Comparison of ENCODE assay signal across 9 mouse cellular contexts in genomic region chr6:100157288-100157687, GRCm38 (mm10).
DNase-seq lines count a peak whose midpoint lies in the region; ATAC-seq and TF ChIP-seq lines count a peak whose summit lies in the region.
"Had no signal": no experiment of that assay in that cellular context is flagged by ENCODE, and none has a peak within 500 bp of the region (broad histone marks: within the 10 kb centered on the region; RNA-seq: fewer than 3 reads in every experiment).

No protein-coding gene starts in this region.

- no peak for TF ChIP-seq CTCF in lung, postnatal 0 days (IDR thresholded peaks at IDR 0.05)

- DNase-seq in 416B (ENCODE audit: low read depth): peak; percentile 72
- DNase-seq in adipocyte (ENCODE audit: low spot score): peak; percentile 62
- DNase-seq in lung, postnatal 0 days (ENCODE audit: low spot score): peak; percentile 51
- no peak for DNase-seq in urinary bladder, postnatal 25 days (ENCODE audit: low spot score)
- DNase-seq in gastrocnemius, adult 8-10 months (ENCODE audit: low spot score in 2 of 2): no peak
- DNase-seq in kidney, adult 8-10 months: no peak

- WGBS in kidney, embryonic 16.5 days: 46% methylated on average over 7 of the region's 7 CpGs
- 40% methylated on average over 7 of the region's 7 CpGs for WGBS in kidney, embryonic 14.5 days
- WGBS in lung, postnatal 0 days: 28% methylated on average over 7 of the region's 7 CpGs

- H3K4me2 ChIP-seq in kidney, embryonic 16.5 days (replicated peaks; ENCODE audit: low read depth, low read length): no peak overlapping the region
- H3K4me2 ChIP-seq in kidney, embryonic 14.5 days (replicated peaks; ENCODE audit: low read depth, low read length): no peak overlapping the region
- H3K4me2 ChIP-seq in lung, postnatal 0 days (replicated peaks; ENCODE audit: low read depth, low read length): no peak overlapping the region
- H3K4me2 ChIP-seq: stomach, embryonic 15.5 days had no signal

- H3K27me3 ChIP-seq in kidney, embryonic 16.5 days (ENCODE audit: insufficient read depth, low read length): no peaks in the 10 kb centered on the region; the same call in 1 of the 2 replicates
- H3K27me3 ChIP-seq in kidney, embryonic 14.5 days (ENCODE audit: control insufficient read depth, insufficient read depth, low read length): no peaks in the 10 kb centered on the region
- no peaks in the 10 kb centered on the region for H3K27me3 ChIP-seq in lung, postnatal 0 days (replicated peaks; ENCODE audit: insufficient read depth, low read length)
- H3K27me3 ChIP-seq: stomach, embryonic 15.5 days had no signal

- no peak overlapping the region for H3K9ac ChIP-seq in kidney, embryonic 16.5 days (replicated peaks; ENCODE audit: low read length)
- H3K9ac ChIP-seq in kidney, embryonic 14.5 days (ENCODE audit: low read depth, low read length): no peak overlapping the region
- H3K9ac ChIP-seq in lung, postnatal 0 days (replicated peaks; ENCODE audit: low read depth): no peak overlapping the region
- H3K9ac ChIP-seq: stomach, embryonic 15.5 days had no signal

- no peak overlapping the region for H3K27ac ChIP-seq in kidney, embryonic 16.5 days (ENCODE audit: low read length)
- no peak overlapping the region for H3K27ac ChIP-seq in kidney, embryonic 14.5 days (ENCODE audit: low read depth, low read length)
- no peak overlapping the region for H3K27ac ChIP-seq in lung, postnatal 0 days (ENCODE audit: low read length)
- H3K27ac ChIP-seq: stomach, embryonic 15.5 days had no signal

- no peak for TF ChIP-seq EP300 in lung, postnatal 0 days (IDR thresholded peaks at IDR 0.05)

- ATAC-seq in kidney, embryonic 16.5 days (ENCODE audit: low FRiP score, low TSS enrichment): 0 out of 2 replicates have a peak, but pooled peaks have one; percentile 42
- ATAC-seq in kidney, embryonic 14.5 days (ENCODE audit: low FRiP score, low TSS enrichment): no peak
- ATAC-seq in lung, postnatal 0 days: peak; percentile 56

- no peaks in the 10 kb centered on the region for H3K9me3 ChIP-seq in kidney, embryonic 16.5 days (ENCODE audit: low read length)
- H3K9me3 ChIP-seq in kidney, embryonic 14.5 days (ENCODE audit: control insufficient read depth, low read length): no peaks in the 10 kb centered on the region
- H3K9me3 ChIP-seq in lung, postnatal 0 days (ENCODE audit: low read length): no peaks in the 10 kb centered on the region
- H3K9me3 ChIP-seq: stomach, embryonic 15.5 days had no signal

- no peak overlapping the region for H3K4me3 ChIP-seq in kidney, embryonic 16.5 days (ENCODE audit: low read length)
- H3K4me3 ChIP-seq in kidney, embryonic 14.5 days (ENCODE audit: low read length): no peak overlapping the region
- no peak overlapping the region for H3K4me3 ChIP-seq in lung, postnatal 0 days (ENCODE audit: low read depth, low read length)
- H3K4me3 ChIP-seq: stomach, embryonic 15.5 days had no signal

- H3K36me3 ChIP-seq in kidney, embryonic 16.5 days (ENCODE audit: insufficient read depth, low read length): no peaks in the 10 kb centered on the region
- no peaks in the 10 kb centered on the region for H3K36me3 ChIP-seq in kidney, embryonic 14.5 days (ENCODE audit: control insufficient read depth, insufficient read depth, low read length)
- H3K36me3 ChIP-seq in lung, postnatal 0 days (ENCODE audit: insufficient read depth, low read length): no peaks in the 10 kb centered on the region
- H3K36me3 ChIP-seq: stomach, embryonic 15.5 days had no signal

- H3K4me1 ChIP-seq in kidney, embryonic 16.5 days (ENCODE audit: insufficient read depth, low read length): peaks cover 29% of the 10 kb centered on the region
- peaks cover 15% of the 10 kb centered on the region; the same call in 1 of the 2 replicates for H3K4me1 ChIP-seq in kidney, embryonic 14.5 days (ENCODE audit: control insufficient read depth, insufficient read depth, low read length)
- 0 out of 2 replicates have a peak, but pooled peaks cover 3% of the 10 kb centered on the region for H3K4me1 ChIP-seq in lung, postnatal 0 days (ENCODE audit: insufficient read depth, low read depth, low read length)

Comparison
In these comparisons a context has a peak if more than half of its experiments do, and no peak if none do; other contexts are left out.
1. DNase-seq: peak in 416B (single experiment), adipocyte (single experiment) and lung, postnatal 0 days (single experiment); none in urinary bladder, postnatal 25 days (single experiment), gastrocnemius, adult 8-10 months (0 of 2) and kidney, adult 8-10 months (0 of 2).